Comparison of ENCODE assay signal across 8 mouse cellular contexts in genomic region chr7:127195544-127196295, GRCm38 (mm10). TPM values are rescaled to one million over a fixed set of nuclear protein-coding genes. Genes with fewer than 3 reads are reported as not detected.
DNase-seq lines count a peak whose midpoint lies in the region; ATAC-seq lines count a peak whose summit lies in the region.

Gene Cd2bp2 (minus strand): TSS chr7:127196050.

- peak; percentile 96 to 98 for DNase-seq in adrenal gland, adult (ENCODE audit: inconsistent age in 2 of 2, low spot score in 1 of 2)
- peak; percentile 99 for DNase-seq in embryo, embryonic 10.5 days (ENCODE audit: low spot score)
- peak; percentile 93 for DNase-seq in gastrocnemius, postnatal 14 days
- DNase-seq in left cerebral cortex, postnatal 10 days (ENCODE audit: extremely low spot score in 1 of 2, low spot score in 2 of 2) = peak; percentile 96 to 98
- peak; percentile 94 for DNase-seq in right cerebral cortex, postnatal 25 days
- peak; percentile 94 to 96 for DNase-seq in urinary bladder, postnatal 4 days (ENCODE audit: low spot score in 2 of 2)

- intact Hi-C loops in gastrocnemius, postnatal 14 days (cut with DNase I; ENCODE audit: low total_unique reads) = no loop called here
- intact Hi-C loops in left cerebral cortex, postnatal 10 days (cut with DNase I) = no loop called here

- ATAC-seq in inflammation-experienced regulatory T-cells, adult 6 months = peak; percentile 100
- ATAC-seq in megakaryocyte-erythroid progenitor cell, adult 5-6 weeks (replicated peaks; ENCODE audit: low FRiP score, low TSS enrichment, poor library complexity, severe bottlenecking) = peak; percentile 90

RNA-seq across cellular contexts. Expression of gene Cd2bp2, which starts in this region (rescaled TPM):
- 10 to 100 TPM; 30.0 to 32.0 TPM for total RNA-seq in gastrocnemius, postnatal 14 days (2021)
- 10 to 100 TPM; 43.2 to 56.9 (median 48.7) TPM for polyA plus RNA-seq in inflammation-experienced regulatory T-cells, adult 6 months (2017; shearing (Covaris generic))
- 10 to 100 TPM; 74.0 to 75.8 TPM for total RNA-seq in left cerebral cortex, postnatal 10 days (2021)
- total RNA-seq in megakaryocyte-erythroid progenitor cell, adult 5-6 weeks (2014; fragmentation: Nextera tagmentation) = 49.6 and 54.8 TPM in 2 replicates
- 51.8 and 63.3 TPM in 2 replicates for total RNA-seq in megakaryocyte-erythroid progenitor cell, adult 5-6 weeks (2017)

Comparison
In these comparisons a context has a peak if more than half of its experiments do, and no peak if none do; other contexts are left out.
1. Peak in every context shown above with its lines: DNase-seq and ATAC-seq.